Mouse (Mus musculus): ENCODE measurements around the gene Pafah1b2. TPM values are rescaled to one million over a fixed set of nuclear protein-coding genes. Genes with fewer than 3 reads are reported as not detected.

The Pafah1b2 gene
- total and polyA plus RNA-seq, 3 experiments, result 65.5 to 154 (median 134) TPM

DNA sequence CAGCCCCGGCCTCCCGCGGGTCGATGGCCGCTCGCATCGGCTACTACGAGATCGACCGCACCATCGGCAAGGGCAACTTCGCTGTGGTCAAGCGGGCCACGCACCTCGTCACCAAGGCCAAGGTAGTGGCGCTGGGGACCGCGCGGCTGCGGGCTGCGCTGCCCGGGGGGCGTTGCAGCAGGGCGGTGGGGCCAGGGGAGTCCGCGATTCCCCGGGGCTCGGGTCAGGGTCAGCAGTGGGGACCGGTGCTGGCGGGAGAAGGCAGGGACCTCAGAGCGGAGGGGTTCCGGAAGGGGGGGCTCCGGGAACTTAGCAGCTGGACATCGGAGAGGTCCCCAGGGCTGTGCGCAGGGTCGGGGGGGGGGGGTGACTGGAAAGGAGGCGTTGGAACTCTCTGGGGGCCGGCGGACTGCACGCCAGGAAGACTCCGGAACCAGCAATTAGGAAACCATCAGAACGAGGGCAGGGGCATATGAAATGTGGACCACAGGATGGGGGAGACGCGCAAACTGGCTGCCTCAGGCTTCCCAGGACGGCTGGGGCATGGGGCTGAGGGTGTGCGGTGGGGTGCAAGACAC is 608 bp upstream of the Pafah1b2 start:
- DNase-seq (ENCODE audit: low spot score), result peak; percentile 32

DNA sequence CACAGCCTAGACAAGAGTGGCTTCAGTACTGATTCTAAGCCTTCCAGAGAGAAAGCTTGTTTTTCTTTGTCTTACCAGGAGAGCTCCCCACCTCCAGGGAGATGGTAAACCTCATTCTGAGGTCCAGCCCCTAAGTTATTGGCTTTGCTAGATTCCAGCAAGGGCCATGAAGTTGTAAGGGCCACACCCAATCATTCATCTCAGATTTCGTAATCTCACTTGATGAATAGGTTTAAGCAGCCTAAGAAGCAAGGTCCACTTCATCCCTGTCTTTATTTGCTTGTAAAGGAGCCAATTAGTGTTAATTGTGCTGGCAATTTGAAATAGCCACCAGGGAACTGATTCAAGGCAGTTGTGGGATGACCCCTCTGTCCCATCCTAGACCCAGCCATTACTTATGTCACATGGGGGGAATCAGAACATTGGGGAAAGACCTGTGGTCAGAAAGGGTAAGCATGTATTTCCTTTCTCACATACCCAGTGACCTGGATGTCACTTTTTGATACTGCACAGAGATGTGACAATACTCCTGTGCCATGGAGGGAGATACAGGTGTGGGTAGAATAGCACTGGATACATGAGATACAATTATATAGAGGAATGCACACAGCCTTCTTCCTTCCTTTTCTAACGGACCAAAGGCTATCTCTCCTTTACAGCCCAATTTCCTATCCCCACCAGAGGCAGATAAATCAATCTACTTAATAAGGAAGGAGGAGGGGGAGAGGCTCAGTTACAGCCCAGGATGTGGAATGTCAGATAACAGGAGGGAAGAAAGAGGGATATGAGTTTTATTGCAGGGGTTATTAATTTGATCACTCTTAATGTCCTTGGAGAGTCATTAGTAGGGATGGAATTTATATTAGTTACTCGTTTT is 1.2 kb downstream of the Pafah1b2 start:
- DNase-seq (ENCODE audit: low spot score) (no peak), ATAC-seq (ENCODE audit: extremely low read depth, insufficient number of reproducible peaks, low FRiP score, poor library complexity, severe bottlenecking) (peak; percentile 16; the same call in 1 of the 2 replicates)
- peaks cover 69% of the 10 kb centered on the region for H3K4me1 ChIP-seq (ENCODE audit: insufficient read depth, low read depth, low read length)
- no peak overlapping the region; the same call in 1 of the 2 replicates for H3K4me3 ChIP-seq (ENCODE audit: low read depth, low read length)
- no peaks in the 10 kb centered on the region for H3K27me3 ChIP-seq (ENCODE audit: insufficient read depth, low read length)
- no peaks in the 10 kb centered on the region for H3K9me3 ChIP-seq (replicated peaks)
- peaks cover 7% of the 10 kb centered on the region for H3K36me3 ChIP-seq (replicated peaks)
- no peak for TF ChIP-seq POLR2AphosphoS5 (IDR thresholded peaks at IDR 0.05; ENCODE audit: insufficient replicate concordance, low read depth, low read length)
- peak; percentile 57 for TF ChIP-seq TAL1 (conservative IDR thresholded peaks at IDR 0.05; ENCODE audit: low read depth, low read length)
- TF ChIP-seq GATA1 (IDR thresholded peaks at IDR 0.05; ENCODE audit: borderline replicate concordance, low read length), result no peak

More for the DNA sequence above, 608 bp upstream of the Pafah1b2 start:
- H3K4me3 ChIP-seq (ENCODE audit: low read depth, low read length), result peak overlapping the region; percentile 99
- no peak for ATAC-seq (ENCODE audit: extremely low read depth, insufficient number of reproducible peaks, low FRiP score, poor library complexity, severe bottlenecking)
- H3K4me1 ChIP-seq (ENCODE audit: insufficient read depth, low read depth, low read length), result peaks cover 64% of the 10 kb centered on the region
- peaks cover 24% of the 10 kb centered on the region for H3K36me3 ChIP-seq (replicated peaks)
- TF ChIP-seq TAL1 (conservative IDR thresholded peaks at IDR 0.05; ENCODE audit: low read depth, low read length) (no peak), GATA1 (IDR thresholded peaks at IDR 0.05; ENCODE audit: borderline replicate concordance, low read length) (no peak), CTCF (IDR thresholded peaks at IDR 0.05; ENCODE audit: low read depth, low read length) (no peak), GATA2 (IDR thresholded peaks at IDR 0.05; ENCODE audit: borderline replicate concordance, low read depth, low read length) (no peak), POLR2AphosphoS5 (IDR thresholded peaks at IDR 0.05; ENCODE audit: insufficient replicate concordance, low read depth, low read length) (no peak)
- H3K9me3 ChIP-seq (replicated peaks), result no peaks in the 10 kb centered on the region
- H3K27me3 ChIP-seq (ENCODE audit: insufficient read depth, low read length), result no peaks in the 10 kb centered on the region

DNA sequence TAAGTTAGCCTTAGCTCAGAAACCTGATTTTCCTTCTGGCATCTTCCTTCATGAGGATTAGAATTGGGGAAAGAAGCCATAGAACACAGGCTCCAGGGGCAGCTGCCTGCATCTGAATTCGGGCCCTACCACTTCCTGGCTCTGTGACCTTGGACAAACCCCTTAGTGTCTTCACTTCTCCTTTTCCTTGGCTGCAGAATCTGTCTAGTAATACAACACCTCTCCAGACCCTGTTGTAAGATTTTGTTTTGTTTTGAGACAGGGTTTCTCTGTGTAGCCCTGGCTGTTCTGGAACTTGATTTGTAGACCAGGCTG is 2.9 kb downstream of the Pafah1b2 start:
- Histone ChIP-seq H3K27me3 (ENCODE audit: insufficient read depth, low read length) (no peaks in the 10 kb centered on the region), H3K36me3 (replicated peaks) (no peaks in the 10 kb centered on the region), H3K9me3 (replicated peaks) (no peaks in the 10 kb centered on the region), H3K4me1 (ENCODE audit: insufficient read depth, low read depth, low read length) (peaks cover 61% of the 10 kb centered on the region), H3K4me3 (ENCODE audit: low read depth, low read length) (no peak overlapping the region)
- no peak for TF ChIP-seq GATA1 (IDR thresholded peaks at IDR 0.05; ENCODE audit: borderline replicate concordance, low read length)
- no peak for TF ChIP-seq TAL1 (conservative IDR thresholded peaks at IDR 0.05; ENCODE audit: low read depth, low read length)
- no peak for TF ChIP-seq POLR2AphosphoS5 (IDR thresholded peaks at IDR 0.05; ENCODE audit: insufficient replicate concordance, low read depth, low read length)
- TF ChIP-seq CTCF (IDR thresholded peaks at IDR 0.05; ENCODE audit: low read depth, low read length), result no peak
- TF ChIP-seq GATA2 (IDR thresholded peaks at IDR 0.05; ENCODE audit: borderline replicate concordance, low read depth, low read length), result no peak
- DNase-seq (ENCODE audit: low spot score) (peak; percentile 46), ATAC-seq (ENCODE audit: extremely low read depth, insufficient number of reproducible peaks, low FRiP score, poor library complexity, severe bottlenecking) (no peak)

DNA sequence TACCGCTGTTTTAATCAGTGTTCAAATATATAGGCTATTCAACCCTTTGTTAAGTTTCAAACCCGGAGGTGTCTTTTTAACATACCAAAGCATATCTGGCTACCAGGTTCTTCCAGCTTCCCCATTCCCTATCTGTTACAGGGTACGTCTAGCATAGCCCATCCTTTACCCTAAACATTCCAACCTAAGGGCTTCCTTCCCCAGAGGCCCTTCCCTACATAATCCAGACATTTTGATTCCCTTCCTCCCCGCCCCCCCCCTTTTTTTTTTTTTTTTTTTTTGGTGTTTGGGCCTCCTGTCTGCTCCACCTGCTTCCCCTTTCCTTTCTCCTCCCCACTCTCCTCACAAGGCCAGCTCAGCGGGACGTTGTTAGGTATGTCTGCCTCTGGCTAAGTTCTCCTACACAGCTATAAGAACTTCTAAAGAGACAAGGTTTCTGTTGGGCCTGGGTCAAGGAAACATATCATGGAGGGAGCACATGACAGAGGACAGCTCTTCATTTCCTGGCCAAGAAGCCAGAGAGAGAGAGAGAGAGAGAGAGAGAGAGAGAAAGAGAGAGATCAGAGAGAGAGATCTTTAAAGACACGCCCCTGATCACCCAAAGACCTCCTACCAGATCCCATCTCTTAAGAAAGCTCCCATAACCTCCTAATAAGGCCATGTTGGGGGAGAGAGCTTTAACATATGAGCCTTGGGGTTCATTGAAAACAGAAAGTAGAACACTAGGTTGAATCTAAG is 3.4 kb downstream of the Pafah1b2 start:
- no peak for ATAC-seq (ENCODE audit: extremely low read depth, insufficient number of reproducible peaks, low FRiP score, poor library complexity, severe bottlenecking)
- no peaks in the 10 kb centered on the region for H3K36me3 ChIP-seq (replicated peaks)
- DNase-seq (ENCODE audit: low spot score), result no peak
- no peaks in the 10 kb centered on the region for H3K27me3 ChIP-seq (ENCODE audit: insufficient read depth, low read length)
- peaks cover 60% of the 10 kb centered on the region for H3K4me1 ChIP-seq (ENCODE audit: insufficient read depth, low read depth, low read length)
- TF ChIP-seq GATA1 (IDR thresholded peaks at IDR 0.05; ENCODE audit: borderline replicate concordance, low read length), result no peak
- no peak for TF ChIP-seq GATA2 (IDR thresholded peaks at IDR 0.05; ENCODE audit: borderline replicate concordance, low read depth, low read length)
- TF ChIP-seq TAL1 (conservative IDR thresholded peaks at IDR 0.05; ENCODE audit: low read depth, low read length), result no peak
- no peak for TF ChIP-seq POLR2AphosphoS5 (IDR thresholded peaks at IDR 0.05; ENCODE audit: insufficient replicate concordance, low read depth, low read length)
- TF ChIP-seq CTCF (IDR thresholded peaks at IDR 0.05; ENCODE audit: low read depth, low read length), result no peak
- H3K9me3 ChIP-seq (replicated peaks), result no peaks in the 10 kb centered on the region
- no peak overlapping the region; the same call in 1 of the 2 replicates for H3K4me3 ChIP-seq (ENCODE audit: low read depth, low read length)

DNA sequence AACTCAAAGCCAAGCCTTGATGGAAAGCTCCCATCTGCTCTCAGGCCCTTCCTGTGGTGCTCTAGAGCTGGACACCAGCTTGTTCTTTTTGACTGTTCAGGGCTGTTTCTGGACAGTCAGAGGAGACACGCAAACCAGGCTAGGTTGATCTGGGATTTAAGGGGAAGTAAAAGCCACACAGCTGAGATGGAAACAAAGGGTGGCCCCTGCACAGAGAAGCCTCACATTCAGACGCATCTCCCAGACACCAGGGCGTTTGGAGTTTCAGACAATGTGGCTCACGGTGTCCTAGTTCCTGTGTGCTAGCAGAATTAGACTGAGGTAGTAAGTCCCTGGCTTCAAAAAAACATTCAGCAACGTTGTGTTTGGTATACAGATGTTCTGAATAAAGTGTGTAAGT is 6.3 kb downstream of the Pafah1b2 start:
- H3K27me3 ChIP-seq (ENCODE audit: insufficient read depth, low read length), result no peaks in the 10 kb centered on the region
- DNase-seq (ENCODE audit: low spot score), result no peak
- ATAC-seq (ENCODE audit: extremely low read depth, insufficient number of reproducible peaks, low FRiP score, poor library complexity, severe bottlenecking), result no peak

DNA sequence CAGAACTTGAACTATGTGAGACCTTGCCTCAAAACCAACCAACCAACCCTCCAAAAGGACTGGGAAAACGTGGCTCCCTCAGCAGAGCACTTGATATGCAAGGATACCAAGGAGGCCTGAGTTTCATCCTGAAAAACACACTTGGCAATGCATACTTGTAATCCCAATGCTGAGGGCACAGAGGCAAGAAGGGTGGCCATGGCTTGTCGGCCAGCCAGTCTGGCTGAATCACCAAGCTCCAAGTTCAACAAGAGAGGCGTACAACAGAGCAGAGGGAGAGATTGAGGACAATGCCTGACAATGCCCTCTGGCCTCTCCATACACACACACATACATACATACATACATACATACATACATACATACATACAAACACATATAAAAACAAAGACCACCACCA is 8.0 kb downstream of the Pafah1b2 start:
- TF ChIP-seq GATA2 (IDR thresholded peaks at IDR 0.05; ENCODE audit: borderline replicate concordance, low read depth, low read length) (no peak), CTCF (IDR thresholded peaks at IDR 0.05; ENCODE audit: low read depth, low read length) (no peak), POLR2AphosphoS5 (IDR thresholded peaks at IDR 0.05; ENCODE audit: insufficient replicate concordance, low read depth, low read length) (no peak), GATA1 (IDR thresholded peaks at IDR 0.05; ENCODE audit: borderline replicate concordance, low read length) (no peak), TAL1 (conservative IDR thresholded peaks at IDR 0.05; ENCODE audit: low read depth, low read length) (no peak)

More for the DNA sequence above, 6.3 kb downstream of the Pafah1b2 start:
- no peak overlapping the region for H3K4me3 ChIP-seq (ENCODE audit: low read depth, low read length)
- TF ChIP-seq POLR2AphosphoS5 (IDR thresholded peaks at IDR 0.05; ENCODE audit: insufficient replicate concordance, low read depth, low read length) (no peak), GATA1 (IDR thresholded peaks at IDR 0.05; ENCODE audit: borderline replicate concordance, low read length) (no peak), GATA2 (IDR thresholded peaks at IDR 0.05; ENCODE audit: borderline replicate concordance, low read depth, low read length) (no peak), CTCF (IDR thresholded peaks at IDR 0.05; ENCODE audit: low read depth, low read length) (no peak), TAL1 (conservative IDR thresholded peaks at IDR 0.05; ENCODE audit: low read depth, low read length) (no peak)
- no peaks in the 10 kb centered on the region for H3K9me3 ChIP-seq (replicated peaks)
- H3K4me1 ChIP-seq (ENCODE audit: insufficient read depth, low read depth, low read length), result peaks cover 50% of the 10 kb centered on the region
- no peaks in the 10 kb centered on the region for H3K36me3 ChIP-seq (replicated peaks)

More for the DNA sequence above, 8.0 kb downstream of the Pafah1b2 start:
- Histone ChIP-seq H3K4me1 (ENCODE audit: insufficient read depth, low read depth, low read length) (peaks cover 34% of the 10 kb centered on the region), H3K27me3 (ENCODE audit: insufficient read depth, low read length) (peaks cover 9% of the 10 kb centered on the region), H3K36me3 (replicated peaks) (no peaks in the 10 kb centered on the region), H3K4me3 (ENCODE audit: low read depth, low read length) (no peak overlapping the region), H3K9me3 (replicated peaks) (no peaks in the 10 kb centered on the region)
- DNase-seq (ENCODE audit: low spot score), result no peak
- ATAC-seq (ENCODE audit: extremely low read depth, insufficient number of reproducible peaks, low FRiP score, poor library complexity, severe bottlenecking), result no peak

Data from G1E (cell line).